Mouse (Mus musculus): ENCODE measurements at regions not wholly inside any gene's neighbourhood (a gene's known extent, or its start where the extent isn't known, plus 50 kb on each side); places are given as distances from the start of the nearest gene placed in this dataset.

GRCm38 (mm10) chr2:133345964-133346788, 205.8 kb upstream of the Bmp2 start:
- H3K27ac ChIP-seq (replicated peaks), result no peak overlapping the region; the same call in 1 of the 2 replicates
- peak; percentile 27 for DNase-seq (ENCODE audit: low spot score)
- peaks cover 100% of the 10 kb centered on the region for H3K27me3 ChIP-seq (ENCODE audit: low read depth, poor library complexity, severe bottlenecking)
- H3K9me3 ChIP-seq (replicated peaks), result no peaks in the 10 kb centered on the region
- no peak overlapping the region for H3K4me3 ChIP-seq
- H3K4me1 ChIP-seq, result peaks cover 30% of the 10 kb centered on the region
- WGBS, result 32% methylated on average over 12 of the region's 12 CpGs
- no peaks in the 10 kb centered on the region for H3K36me3 ChIP-seq

- no peaks in the 10 kb centered on the region for H3K9me3 ChIP-seq (replicated peaks)
- WGBS, result 7% methylated on average over 4 of the region's 4 CpGs
- DNase-seq (ENCODE audit: low spot score), result peak; percentile 68
- H3K36me3 ChIP-seq, result no peaks in the 10 kb centered on the region
- H3K4me3 ChIP-seq, result no peak overlapping the region
- peaks cover 100% of the 10 kb centered on the region for H3K27me3 ChIP-seq (ENCODE audit: low read depth, poor library complexity, severe bottlenecking)
- H3K27ac ChIP-seq (replicated peaks), result no peak overlapping the region; the same call in 1 of the 2 replicates
- peaks cover 30% of the 10 kb centered on the region for H3K4me1 ChIP-seq
Measured at GRCm38 (mm10) chr2:133346789-133347424, 205.1 kb upstream of the Bmp2 start.

GRCm38 (mm10) chr2:133351306-133351705, 200.7 kb upstream of the Bmp2 start:
- Histone ChIP-seq H3K36me3 (no peaks in the 10 kb centered on the region), H3K4me3 (no peak overlapping the region), H3K27me3 (ENCODE audit: low read depth, poor library complexity, severe bottlenecking) (peaks cover 100% of the 10 kb centered on the region), H3K27ac (replicated peaks) (no peak overlapping the region), H3K4me1 (peaks cover 21% of the 10 kb centered on the region), H3K9me3 (replicated peaks) (no peaks in the 10 kb centered on the region)
- no peak for DNase-seq (ENCODE audit: low spot score)
- 83% methylated on average over 3 of the region's 3 CpGs for WGBS

- Histone ChIP-seq H3K27ac (replicated peaks) (no peak overlapping the region), H3K4me1 (peaks cover 8% of the 10 kb centered on the region), H3K27me3 (ENCODE audit: low read depth, poor library complexity, severe bottlenecking) (peaks cover 100% of the 10 kb centered on the region), H3K9me3 (replicated peaks) (no peaks in the 10 kb centered on the region), H3K36me3 (no peaks in the 10 kb centered on the region), H3K4me3 (no peak overlapping the region)
- 87% methylated on average over 3 of the region's 3 CpGs for WGBS
- no peak for DNase-seq (ENCODE audit: low spot score)
Measured at GRCm38 (mm10) chr2:133352800-133353199, 199.2 kb upstream of the Bmp2 start.

GRCm38 (mm10) chr2:133362693-133363443, 189.1 kb upstream of the Bmp2 start:
- Histone ChIP-seq H3K9me3 (replicated peaks) (no peaks in the 10 kb centered on the region), H3K36me3 (no peaks in the 10 kb centered on the region), H3K4me1 (peaks cover 13% of the 10 kb centered on the region; the same call in 1 of the 2 replicates), H3K27me3 (ENCODE audit: low read depth, poor library complexity, severe bottlenecking) (peaks cover 92% of the 10 kb centered on the region), H3K4me3 (no peak overlapping the region), H3K27ac (replicated peaks) (no peak overlapping the region)
- peak; percentile 17 for DNase-seq (ENCODE audit: low spot score)
- 40% methylated on average over 4 of the region's 4 CpGs for WGBS

GRCm38 (mm10) chr2:133371490-133372215, 180.3 kb upstream of the Bmp2 start:
- 91% methylated on average over 12 of the region's 12 CpGs for WGBS
- H3K27ac ChIP-seq (replicated peaks), result no peak overlapping the region
- no peak overlapping the region for H3K4me3 ChIP-seq
- no peaks in the 10 kb centered on the region for H3K36me3 ChIP-seq
- DNase-seq (ENCODE audit: low spot score), result no peak
- peaks cover 89% of the 10 kb centered on the region for H3K27me3 ChIP-seq (ENCODE audit: low read depth, poor library complexity, severe bottlenecking)
- H3K9me3 ChIP-seq (replicated peaks), result no peaks in the 10 kb centered on the region
- no peaks in the 10 kb centered on the region for H3K4me1 ChIP-seq

GRCm38 (mm10) chr2:133373543-133373942, 178.4 kb upstream of the Bmp2 start:
- WGBS, result 73% methylated on average over 4 of the region's 4 CpGs
- no peaks in the 10 kb centered on the region for H3K9me3 ChIP-seq (replicated peaks)
- H3K4me1 ChIP-seq, result no peaks in the 10 kb centered on the region
- peaks cover 84% of the 10 kb centered on the region for H3K27me3 ChIP-seq (ENCODE audit: low read depth, poor library complexity, severe bottlenecking)
- no peak overlapping the region for H3K27ac ChIP-seq (replicated peaks)
- no peak overlapping the region for H3K4me3 ChIP-seq
- DNase-seq (ENCODE audit: low spot score), result no peak
- no peaks in the 10 kb centered on the region for H3K36me3 ChIP-seq

- peak; percentile 17 for DNase-seq (ENCODE audit: low spot score)
- no peak overlapping the region for H3K27ac ChIP-seq (replicated peaks)
- no peak overlapping the region for H3K4me3 ChIP-seq
- 76% methylated on average over 3 of the region's 3 CpGs for WGBS
- H3K27me3 ChIP-seq (ENCODE audit: low read depth, poor library complexity, severe bottlenecking), result peaks cover 61% of the 10 kb centered on the region
- no peaks in the 10 kb centered on the region for H3K9me3 ChIP-seq (replicated peaks)
- H3K4me1 ChIP-seq, result no peaks in the 10 kb centered on the region
- no peaks in the 10 kb centered on the region for H3K36me3 ChIP-seq
Measured at GRCm38 (mm10) chr2:133381054-133381453, 170.9 kb upstream of the Bmp2 start.

GRCm38 (mm10) chr2:133383135-133383920, 168.6 kb upstream of the Bmp2 start:
- H3K4me1 ChIP-seq, result no peaks in the 10 kb centered on the region

GRCm38 (mm10) chr2:133385297-133385696, 166.7 kb upstream of the Bmp2 start:
- WGBS, result 76% methylated on average over 2 of the region's 2 CpGs

More at GRCm38 (mm10) chr2:133383135-133383920, 168.6 kb upstream of the Bmp2 start:
- no peak for DNase-seq (ENCODE audit: low spot score)
- Histone ChIP-seq H3K9me3 (replicated peaks) (no peaks in the 10 kb centered on the region), H3K4me3 (no peak overlapping the region), H3K36me3 (no peaks in the 10 kb centered on the region), H3K27me3 (ENCODE audit: low read depth, poor library complexity, severe bottlenecking) (peaks cover 43% of the 10 kb centered on the region), H3K27ac (replicated peaks) (no peak overlapping the region)
- 90% methylated on average over 3 of the region's 3 CpGs for WGBS

GRCm38 (mm10) chr2:133387349-133387748, 164.6 kb upstream of the Bmp2 start:
- Histone ChIP-seq H3K36me3 (no peaks in the 10 kb centered on the region), H3K27ac (replicated peaks) (no peak overlapping the region), H3K4me3 (no peak overlapping the region), H3K27me3 (ENCODE audit: low read depth, poor library complexity, severe bottlenecking) (peaks cover 22% of the 10 kb centered on the region; the same call in 1 of the 2 replicates), H3K4me1 (no peaks in the 10 kb centered on the region), H3K9me3 (replicated peaks) (no peaks in the 10 kb centered on the region)
- WGBS, result 95% methylated on average over 3 of the region's 3 CpGs
- no peak for DNase-seq (ENCODE audit: low spot score)

More at GRCm38 (mm10) chr2:133385297-133385696, 166.7 kb upstream of the Bmp2 start:
- no peaks in the 10 kb centered on the region for H3K4me1 ChIP-seq
- H3K36me3 ChIP-seq, result no peaks in the 10 kb centered on the region
- no peak overlapping the region for H3K27ac ChIP-seq (replicated peaks)
- peaks cover 28% of the 10 kb centered on the region for H3K27me3 ChIP-seq (ENCODE audit: low read depth, poor library complexity, severe bottlenecking)
- no peak for DNase-seq (ENCODE audit: low spot score)
- H3K9me3 ChIP-seq (replicated peaks), result no peaks in the 10 kb centered on the region
- H3K4me3 ChIP-seq, result no peak overlapping the region

Measured in midbrain, embryonic 10.5 days (tissue).